Mouse (Mus musculus): ENCODE measurements around the gene Gtsf1. TPM values are rescaled to one million over a fixed set of nuclear protein-coding genes. Genes with fewer than 3 reads are reported as not detected.

The Gtsf1 gene
- total RNA-seq, 2 experiments from 2014 or later, result not detected

DNA sequence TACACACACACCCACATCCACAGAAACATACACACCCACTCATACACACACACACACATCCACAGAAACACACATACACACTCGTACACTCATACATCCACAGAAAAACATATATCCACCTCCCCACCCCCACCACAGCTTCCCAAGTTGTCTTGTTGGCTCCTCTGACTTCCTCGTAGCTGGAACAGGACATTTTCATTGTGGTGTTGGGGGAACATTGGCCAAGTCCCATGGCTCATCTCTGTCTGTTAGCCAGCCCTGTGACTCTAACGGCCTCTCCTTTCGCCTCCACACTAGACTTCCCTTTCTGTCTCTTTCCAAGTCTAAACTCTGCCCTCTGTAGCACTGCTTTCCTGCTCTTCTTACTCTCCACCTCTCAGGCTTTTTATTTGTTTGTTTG, 72.5 kb downstream of the Gtsf1 start:
- DNase-seq, result no peak

DNA sequence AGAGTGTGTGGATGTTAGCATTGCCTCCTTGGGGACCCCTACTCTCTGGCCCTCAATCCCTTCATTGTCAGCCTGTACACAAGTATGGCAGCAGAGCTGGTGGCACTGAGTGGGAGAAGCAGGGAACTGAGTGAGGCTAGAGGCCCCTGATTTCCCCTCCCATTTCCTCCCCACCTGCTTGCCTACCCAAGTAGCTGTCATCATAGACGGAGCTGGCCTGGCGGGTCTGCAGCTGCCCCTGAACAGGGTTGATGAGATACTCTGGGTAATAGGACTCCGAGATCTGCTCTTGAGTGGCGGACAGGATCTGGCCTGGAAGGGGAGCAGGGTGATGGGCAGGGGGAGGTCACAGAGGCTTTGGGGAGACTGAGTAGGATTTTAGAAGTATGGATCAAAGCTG, 74.1 kb downstream of the Gtsf1 start:
- no peak for DNase-seq

DNA sequence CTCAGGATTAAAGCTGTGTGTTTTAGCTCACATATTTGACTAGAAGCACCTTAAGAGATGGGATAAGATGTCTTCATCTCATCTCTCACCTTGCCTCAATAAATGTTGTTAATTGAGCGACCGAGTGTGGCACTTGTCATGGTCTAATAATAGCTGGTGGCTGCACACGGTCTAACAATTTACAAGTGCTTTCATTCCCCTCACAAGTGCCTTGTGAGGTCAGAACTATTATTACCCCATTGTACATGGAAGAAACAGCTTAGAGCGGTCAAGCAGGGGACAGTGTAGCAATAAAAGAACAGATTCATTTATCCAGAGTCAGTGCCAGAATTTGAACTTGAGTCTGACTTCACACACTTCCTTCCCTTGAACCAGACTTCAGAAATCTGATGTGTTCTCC, 74.8 kb downstream of the Gtsf1 start:
- DNase-seq, result no peak

DNA sequence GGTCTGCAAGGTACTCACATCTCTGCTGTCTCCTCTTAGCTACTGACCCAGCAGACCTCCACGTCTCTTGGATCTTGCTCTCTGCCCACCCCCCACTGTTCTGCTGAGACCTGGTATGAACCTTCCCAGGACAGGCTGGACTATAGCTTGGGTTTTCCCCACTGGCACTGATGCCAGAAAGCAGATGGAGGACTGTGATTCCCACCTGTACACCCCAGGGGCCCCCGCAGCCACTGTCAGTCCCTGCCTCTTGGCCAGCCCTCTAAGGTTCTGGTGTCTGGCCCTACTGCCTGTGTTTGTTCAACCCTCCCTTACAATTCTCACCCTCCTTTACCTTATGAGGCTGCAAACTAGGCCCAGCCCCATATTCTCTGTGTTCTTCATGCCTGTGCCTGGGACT, 75.6 kb downstream of the Gtsf1 start:
- no peak for DNase-seq

DNA sequence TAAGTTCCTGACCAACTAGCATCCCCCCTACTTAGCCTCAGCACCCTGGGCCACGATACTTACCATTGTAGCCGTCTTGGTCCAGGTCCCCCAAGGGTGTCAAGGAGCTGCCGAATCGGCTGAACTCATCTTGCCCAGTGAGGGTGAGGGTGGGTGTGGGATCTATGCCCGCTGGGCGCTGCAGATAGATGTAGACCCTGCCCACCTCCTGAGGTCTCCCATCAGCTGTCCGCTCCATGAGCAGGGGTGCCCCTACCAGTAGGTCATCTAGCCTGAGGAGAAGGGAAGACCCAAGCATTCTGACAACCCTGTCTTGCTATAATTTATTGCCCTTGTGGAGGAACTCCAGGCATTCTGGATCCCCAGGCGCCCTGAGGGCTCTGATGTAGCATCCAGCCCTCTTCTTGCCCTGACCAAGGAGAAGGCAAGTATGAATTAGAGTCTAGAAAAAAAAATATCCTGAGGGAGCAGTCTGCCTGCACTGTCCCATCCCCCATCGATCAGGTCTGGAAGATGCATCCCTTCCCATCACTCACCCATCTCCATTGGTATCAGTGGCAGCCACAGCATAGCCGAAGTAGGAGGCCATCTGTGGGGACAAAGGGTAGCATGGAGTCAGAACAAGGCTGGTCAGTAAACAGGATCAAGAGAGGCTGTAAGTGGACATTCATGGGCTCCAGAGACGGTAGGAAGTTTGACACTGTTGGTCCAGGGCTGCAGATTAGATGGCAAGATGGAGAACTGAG, 76.6 kb downstream of the Gtsf1 start:
- no peak for DNase-seq

DNA sequence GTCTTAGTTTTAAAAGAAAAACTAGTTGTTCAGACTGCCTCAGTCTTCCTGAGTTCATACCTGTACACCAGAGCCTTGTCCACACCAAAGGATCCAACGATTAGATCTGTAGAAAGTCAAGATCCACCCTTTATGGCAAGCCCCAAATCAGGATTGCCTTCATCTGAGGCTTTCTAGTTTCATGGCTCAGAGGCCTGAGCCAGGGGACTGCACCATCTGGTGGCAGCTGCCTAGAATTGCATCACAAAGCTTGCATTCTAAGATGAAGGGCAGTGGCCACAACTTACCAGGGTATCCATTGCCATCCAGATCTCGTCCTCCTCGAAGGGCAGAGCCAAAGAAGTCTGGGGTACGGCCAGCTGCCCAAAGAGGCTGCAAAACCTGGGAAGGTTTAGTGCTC, 77.4 kb downstream of the Gtsf1 start:
- DNase-seq, result no peak

Other genes with a start within 250 kb of the Gtsf1 start
- gene Cbx5, start 190.7 kb downstream of the Gtsf1 start, total RNA-seq (2021), result 10 to 100 TPM; 29.0 to 29.6 TPM
- gene Hnrnpa1, start 190.0 kb downstream of the Gtsf1 start, total RNA-seq (2021), result 10 to 100 TPM; 82.8 to 89.0 TPM
- not detected for gene Nfe2, start 172.1 kb downstream of the Gtsf1 start, total RNA-seq (2021)
- gene Copz1, start 157.8 kb downstream of the Gtsf1 start, total RNA-seq (2021), result 10 to 100 TPM; 31.4 to 32.3 TPM
- not detected for gene Gpr84, start 119.9 kb downstream of the Gtsf1 start, total RNA-seq (2021)
- gene Zfp385a, start 90.4 kb downstream of the Gtsf1 start, total RNA-seq (2021), result 10 to 100 TPM; 17.0 to 77.5 TPM
- 10 to 100 TPM in 1 of 2 experiments, 1 to 10 TPM in 1; 9.5 to 15.2 TPM for gene Itga5, start 63.7 kb downstream of the Gtsf1 start, total RNA-seq (2021)
- not detected for gene Gtsf2, start 18.0 kb upstream of the Gtsf1 start, total RNA-seq (2021)
- gene Nckap1l, start 23.3 kb upstream of the Gtsf1 start, total RNA-seq (2021), result 1 to 10 TPM; 1.2 to 1.3 TPM
- gene Pde1b, start 72.6 kb upstream of the Gtsf1 start, total RNA-seq (2021), result under 1 TPM; 0.54 to 0.64 TPM
- 10 to 100 TPM; 85.7 to 90.4 TPM for gene Ppp1r1a, start 107.5 kb upstream of the Gtsf1 start, total RNA-seq (2021)
- not detected for gene Glycam1, start 134.6 kb upstream of the Gtsf1 start, total RNA-seq (2021)

Data from gastrocnemius, postnatal 25 days (tissue).